Mouse (Mus musculus): ENCODE results near the gene Bsg.

- TF ChIP-seq CTCF (IDR thresholded peaks at IDR 0.05; ENCODE audit: low read depth, low read length) (no peak), POLR2A (IDR thresholded peaks at IDR 0.05; ENCODE audit: borderline replicate concordance, low read depth, low read length) (no peak)
Observed at GRCm38 (mm10) chr10:79693580-79694378, 10.5 kb upstream of the Bsg start.

Data from bone marrow macrophage, adult 2 months (primary cell).